Mouse (Mus musculus) layer of hippocampus, adult 8-10 months (tissue): ENCODE measurements around the gene Fez2. TPM values are rescaled to one million over a fixed set of nuclear protein-coding genes. Genes with fewer than 3 reads are reported as not detected.

Source experiments
- DNase-seq, 2 experiments: peaks; one replicate each; pipeline ENCODE4 v3.0.0; 2022; ENCODE audit warnings: low spot score in 2 of 2
- total RNA-seq, 4 experiments: library from RNA; stranded (reverse); gene quantifications; 2 replicates each; pipeline ENCODE4 v1.2.4; 2022

The Fez2 gene
- total RNA-seq, 4 experiments from 2014 or later = 34.4 to 40.9 (median 36.8) TPM

DNA sequence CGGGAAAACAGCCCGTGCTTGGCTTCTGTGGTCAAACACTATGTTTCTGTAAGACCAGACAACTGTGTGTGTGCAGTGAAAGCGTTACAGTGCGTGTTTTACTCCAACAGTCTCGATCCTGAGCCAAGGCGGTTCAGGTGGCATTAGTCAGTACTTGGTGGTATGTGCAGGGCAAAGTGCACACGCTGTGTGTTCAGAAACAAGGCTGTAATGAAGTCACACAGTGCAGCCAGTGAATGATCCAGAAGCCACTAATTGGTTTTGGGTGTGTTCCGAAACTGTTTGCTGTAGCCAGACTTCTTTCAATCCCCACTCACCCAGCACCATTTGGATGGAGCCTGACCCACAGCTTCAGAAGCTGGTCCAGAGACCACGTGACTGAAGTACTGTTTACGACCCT is 9.6 kb downstream of the Fez2 start:
- DNase-seq = no peak

DNA sequence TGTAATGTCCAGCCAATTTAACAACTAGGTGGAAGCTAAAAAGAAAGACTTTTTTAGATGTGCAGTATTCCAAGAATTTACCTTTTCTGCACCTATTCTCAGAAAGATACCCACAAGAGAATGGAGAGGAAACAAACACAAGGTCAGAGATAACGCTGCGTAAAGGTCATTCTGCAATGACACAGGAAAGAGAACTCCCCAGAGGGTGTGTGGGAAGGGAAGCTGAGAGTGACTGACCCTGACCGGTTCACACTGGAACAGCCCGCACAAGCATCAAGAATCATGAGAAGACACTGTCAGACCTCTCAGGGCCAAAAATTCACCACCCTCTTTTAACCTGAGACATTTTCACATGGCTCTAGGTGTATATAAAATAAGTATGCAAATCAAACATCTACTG is 10.4 kb downstream of the Fez2 start:
- no peak for DNase-seq

DNA sequence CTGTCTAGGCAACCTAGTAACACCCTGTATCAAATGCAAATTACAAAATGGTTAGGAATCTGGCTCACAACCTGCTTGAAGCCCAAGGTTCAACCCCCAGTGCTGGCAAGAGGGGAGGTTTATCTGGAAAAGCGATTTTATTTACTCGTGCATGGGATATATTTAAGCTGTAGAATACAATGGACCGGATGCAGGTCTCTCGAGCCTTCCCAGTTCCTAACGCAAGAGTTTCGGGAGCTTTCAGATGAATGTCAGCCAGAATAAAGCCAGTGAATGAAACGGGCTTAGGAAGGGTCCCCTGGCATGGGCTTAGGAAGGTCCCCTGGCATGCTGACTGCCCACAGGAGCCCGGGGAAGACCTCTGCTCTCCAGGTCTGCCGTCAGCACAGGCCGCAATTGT is 11.1 kb downstream of the Fez2 start:
- no peak for DNase-seq

GRCm38 (mm10) chr17:78405336-78405735 is 12.6 kb downstream of the Fez2 start:
- no peak for DNase-seq

- no peak for DNase-seq
These were observed 14.1 kb downstream of the Fez2 start for GRCm38 (mm10) chr17:78403804-78404203.

GRCm38 (mm10) chr17:78403229-78403628 is 14.7 kb downstream of the Fez2 start:
- no peak for DNase-seq

GRCm38 (mm10) chr17:78402174-78402573 is 15.8 kb downstream of the Fez2 start:
- DNase-seq = no peak

GRCm38 (mm10) chr17:78401713-78402112 is 16.2 kb downstream of the Fez2 start:
- DNase-seq = no peak

DNA sequence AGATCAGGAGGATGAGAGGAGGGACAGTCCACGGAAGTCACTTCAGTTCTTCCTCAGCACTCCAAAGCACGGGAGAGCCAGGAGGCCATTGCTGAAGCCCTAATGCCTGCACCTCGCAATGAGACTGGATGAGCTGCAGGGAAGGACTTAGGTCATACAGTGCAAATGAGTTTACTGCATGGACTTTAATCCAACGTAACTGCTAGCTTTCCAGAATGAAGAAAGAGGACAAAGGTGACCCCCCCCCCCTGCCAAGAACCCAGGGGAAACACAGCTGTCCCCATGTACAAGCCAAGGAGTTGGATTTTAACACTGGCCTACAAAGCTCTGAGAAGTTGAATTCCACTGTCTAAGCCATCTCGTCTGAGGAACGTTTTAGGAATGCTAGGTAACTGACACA is 16.6 kb downstream of the Fez2 start:
- no peak for DNase-seq

GRCm38 (mm10) chr17:78400130-78400840 is 17.7 kb downstream of the Fez2 start:
- peak in 1 of 2 experiments; percentile 25 for DNase-seq

GRCm38 (mm10) chr17:78392401-78393087 is 25.4 kb downstream of the Fez2 start:
- no peak for DNase-seq

DNA sequence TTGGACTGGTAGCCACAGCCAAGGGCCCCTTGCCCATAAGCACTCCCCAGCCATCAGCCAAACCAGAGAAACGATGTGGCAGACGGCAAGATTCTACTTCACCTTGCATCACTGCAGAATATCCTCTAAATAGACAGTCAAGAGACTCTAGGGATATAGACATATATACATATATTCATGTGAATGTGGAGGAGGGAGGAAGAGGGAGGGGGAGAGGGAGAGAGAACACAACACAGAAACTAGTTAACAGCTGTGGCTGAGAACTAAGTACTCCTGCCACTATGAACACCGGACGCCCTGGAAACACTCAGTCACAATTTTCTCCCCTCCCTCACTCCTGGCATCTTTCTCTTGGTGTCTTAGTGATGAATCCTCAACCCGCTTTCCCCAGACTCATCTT is 28.4 kb downstream of the Fez2 start:
- no peak for DNase-seq

- no peak for DNase-seq
These were observed 29.7 kb downstream of the Fez2 start for GRCm38 (mm10) chr17:78388101-78388847.

DNA sequence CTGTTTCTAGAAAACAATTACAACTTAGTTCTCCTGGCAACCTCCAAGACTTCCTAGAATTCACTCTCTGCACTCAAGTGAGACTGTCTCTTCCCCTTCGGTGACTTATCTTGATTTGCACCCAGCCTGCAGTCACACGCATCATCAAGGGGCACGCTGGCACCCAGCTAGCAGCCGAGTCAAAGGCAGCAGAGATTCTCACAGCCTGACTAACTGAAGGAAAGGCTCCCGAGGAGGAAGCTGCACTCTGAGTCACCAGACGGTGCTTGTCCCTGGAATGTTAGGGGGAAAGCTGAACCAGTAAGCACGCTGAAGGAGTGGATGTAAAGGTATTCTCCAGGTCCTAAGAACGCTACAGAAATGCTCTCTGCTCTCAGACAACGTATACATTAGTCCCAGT is 30.3 kb downstream of the Fez2 start:
- no peak for DNase-seq

GRCm38 (mm10) chr17:78382321-78382720 is 35.6 kb downstream of the Fez2 start:
- DNase-seq = no peak

DNA sequence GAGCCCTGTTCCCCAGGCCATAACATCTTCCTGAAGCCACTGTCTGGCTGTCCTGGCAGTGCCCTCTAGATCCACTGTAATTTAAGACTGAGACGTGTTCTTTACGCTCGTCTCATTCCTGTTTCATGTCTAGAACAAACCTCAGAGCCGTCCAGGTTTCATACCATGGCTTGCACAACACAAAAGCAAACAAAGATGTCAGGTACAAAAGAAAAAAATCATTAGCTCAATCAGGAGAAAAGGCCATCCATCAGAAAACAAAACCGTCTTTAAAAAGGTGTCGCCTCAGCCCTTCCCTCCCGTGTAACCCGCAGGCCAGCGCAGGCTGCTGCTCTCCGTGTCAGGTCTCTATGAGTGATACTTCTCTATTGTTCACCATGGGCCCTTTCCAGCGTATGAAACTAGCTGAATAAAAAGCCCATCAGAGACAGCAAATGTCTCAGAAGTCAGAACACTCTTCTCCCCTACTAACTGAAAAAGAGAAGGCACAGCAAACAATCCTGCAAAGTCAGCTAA is 38.2 kb downstream of the Fez2 start:
- no peak for DNase-seq

DNA sequence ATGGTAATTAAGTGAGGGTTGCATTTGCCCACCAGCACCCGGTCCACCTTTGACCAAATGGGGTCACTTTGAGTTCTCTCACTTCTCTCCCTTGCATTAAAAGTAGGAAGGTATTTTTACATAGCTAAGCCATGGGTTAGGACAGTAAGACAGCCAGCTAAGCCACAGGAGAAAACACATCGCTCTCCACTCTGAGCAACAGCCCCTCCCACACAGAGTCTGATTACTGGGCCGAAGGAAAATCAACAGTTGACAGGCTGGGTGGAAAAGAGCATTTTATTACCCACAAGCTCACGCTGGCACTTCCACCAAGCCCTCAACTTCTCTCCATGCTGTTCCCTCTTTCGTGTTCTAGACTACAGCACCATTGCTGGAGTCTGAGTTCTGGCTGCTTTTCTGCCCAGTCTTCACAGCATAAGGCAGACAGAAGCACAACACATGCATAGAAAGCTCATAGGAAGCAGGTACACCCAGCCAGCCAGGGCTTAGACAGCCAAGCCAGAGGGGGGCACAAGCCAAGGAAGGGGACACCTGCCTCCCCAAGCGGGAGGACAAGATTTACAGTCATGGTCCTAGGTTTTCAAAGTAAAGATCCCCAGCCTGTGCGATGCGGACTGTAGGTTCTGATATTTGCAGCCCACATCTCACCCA is 38.7 kb downstream of the Fez2 start:
- DNase-seq = no peak

DNA sequence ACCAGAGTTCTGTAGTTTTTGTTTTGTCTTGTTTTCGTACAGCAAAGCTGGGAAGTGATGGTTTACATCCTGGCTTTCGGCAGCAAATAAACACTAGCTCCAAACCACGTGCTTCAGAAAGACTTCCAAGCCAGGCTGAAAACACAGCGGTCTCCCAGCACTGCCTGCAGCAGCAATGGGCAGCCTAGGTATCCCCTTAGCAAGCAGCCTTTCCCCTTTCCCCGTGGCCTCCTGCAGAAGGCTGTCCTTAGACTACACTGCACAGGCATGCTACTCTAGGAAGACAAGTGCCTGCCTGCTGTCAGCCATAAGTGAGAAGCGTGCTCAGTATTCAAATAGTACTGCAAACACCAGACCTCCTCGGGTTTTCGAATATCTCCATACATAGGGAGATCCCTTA is 41.4 kb downstream of the Fez2 start:
- DNase-seq = no peak

DNA sequence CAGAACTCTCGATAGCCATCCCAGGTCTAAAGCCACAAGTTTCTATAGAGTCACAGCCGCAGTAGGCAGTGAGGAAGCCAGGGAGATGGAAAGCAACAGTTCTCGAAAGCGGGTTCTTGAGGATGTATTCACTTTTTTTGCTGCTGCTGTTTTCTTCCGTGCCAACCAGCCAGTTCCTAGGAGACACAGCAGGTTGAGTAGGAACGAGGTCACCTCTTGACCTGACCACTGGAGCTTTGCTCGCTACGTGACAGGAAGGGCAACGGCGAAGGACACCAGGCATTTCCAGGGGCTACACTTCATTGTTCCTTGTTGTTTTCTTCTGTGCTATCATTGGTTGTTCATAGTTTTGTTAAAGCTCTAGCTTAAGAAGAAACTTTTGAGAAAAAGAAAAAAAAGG is 43.2 kb downstream of the Fez2 start:
- DNase-seq = no peak

- DNase-seq = no peak
These were observed 44.1 kb downstream of the Fez2 start for GRCm38 (mm10) chr17:78373849-78374248.

GRCm38 (mm10) chr17:78373174-78373573 is 44.8 kb downstream of the Fez2 start:
- DNase-seq = no peak

- no peak for DNase-seq
These were observed 47.5 kb downstream of the Fez2 start for GRCm38 (mm10) chr17:78370445-78370844.
